Mouse (Mus musculus) heart, adult 18-20 months (tissue): ENCODE data around the gene C1qbp. TPM values are rescaled to one million over a fixed set of nuclear protein-coding genes. Genes with fewer than 3 reads are reported as not detected.

Source experiments
- DNase-seq, 2 experiments: peaks; one replicate each; pipeline ENCODE4 v3.0.0; 2021 to 2022; ENCODE audit warnings: mixed read lengths in 1 of 2
- long read RNA-seq, 2 experiments: library from polyadenylated mRNA; stranded (forward); transcript quantifications; one replicate each; pipeline ENCODE4 v2.0.0; 2021
- total RNA-seq, 2 experiments: library from RNA; stranded (reverse); gene quantifications; 2 replicates each; pipeline ENCODE4 v1.2.3; 2021

C1qbp gene
- total RNA-seq, result 100 to 1,000 TPM; 215 to 228 TPM
- long read RNA-seq, experiment 1, transcript C1qbp-201 (6 exons, 1,175 nt), result major isoform, 202 of 219 reads
- long read RNA-seq, experiment 1, partial matches to known transcripts, result 14 of 219 reads
- long read RNA-seq, experiment 1, other reads (novel, unspliced or antisense), result 3 of 219 reads
- long read RNA-seq, experiment 2, transcript C1qbp-201 (6 exons, 1,175 nt), result major isoform, 130 of 145 reads
- long read RNA-seq, experiment 2, partial matches to known transcripts, result 12 of 145 reads
- long read RNA-seq, experiment 2, other reads (novel, unspliced or antisense), result 3 of 145 reads

GRCm38 (mm10) chr11:70982557-70983228 is at the start of gene C1qbp:
C1qbp (minus strand) TSS chr11:70983026.
- DNase-seq, result peak; percentile 94 to 96

GRCm38 (mm10) chr11:71032070-71032469 is 49.2 kb upstream of the C1qbp start:
- no peak for DNase-seq

DNA sequence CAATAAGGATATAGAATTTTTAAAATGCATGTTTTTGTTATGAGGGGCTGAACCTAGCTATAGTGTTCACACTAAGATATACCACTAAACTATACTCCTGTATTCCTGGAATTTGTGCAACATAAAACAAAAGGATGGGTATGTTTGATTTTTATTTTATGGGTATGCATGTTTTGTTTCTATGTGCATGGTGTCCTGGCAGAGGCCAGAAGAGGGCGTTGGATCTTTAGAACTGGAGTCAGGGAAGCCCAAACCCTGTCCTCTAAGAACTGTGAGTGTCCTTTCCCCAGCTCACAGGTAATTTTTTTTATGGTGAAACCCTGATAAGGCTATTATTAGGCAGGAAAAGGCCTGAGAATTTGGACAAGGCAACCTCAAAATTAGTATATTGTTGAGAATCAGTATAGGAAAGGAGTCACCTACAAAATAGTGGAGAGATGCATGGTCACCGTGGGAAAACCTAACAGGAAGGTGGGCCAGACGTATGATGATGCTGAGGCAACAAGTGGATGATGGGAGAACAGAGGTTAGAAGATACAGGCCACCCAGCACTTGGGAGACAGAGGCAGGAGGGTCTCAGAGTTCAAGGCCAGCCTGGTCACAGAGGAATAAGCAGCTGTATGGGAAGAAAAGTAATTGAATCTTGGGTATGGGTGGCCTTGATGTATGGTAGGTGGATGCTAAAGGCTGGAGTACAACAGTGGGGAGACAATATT is 46.7 kb upstream of the C1qbp start:
- no peak for DNase-seq

DNA sequence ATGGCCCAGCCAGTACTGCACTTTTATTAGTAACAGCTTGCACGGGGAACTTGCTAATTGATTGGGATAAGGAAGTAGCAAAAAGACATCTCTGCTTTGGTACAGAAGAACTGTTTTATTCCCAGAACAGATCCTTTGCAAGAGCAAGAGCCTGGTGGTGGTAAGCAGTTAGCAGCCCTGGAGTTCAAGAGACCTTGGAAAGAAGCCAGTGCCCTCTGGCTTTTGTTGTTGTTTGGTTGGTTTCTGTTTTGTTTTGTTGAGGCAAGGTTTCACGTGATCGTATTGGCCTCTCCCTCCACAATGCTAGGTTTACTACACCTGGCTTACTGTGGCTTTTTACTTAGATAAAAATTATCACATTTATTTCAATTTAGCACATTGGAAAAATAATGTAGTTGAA is 45.5 kb upstream of the C1qbp start:
- DNase-seq, result no peak

GRCm38 (mm10) chr11:71019201-71020068 is 36.6 kb upstream of the C1qbp start, which contains the start of the genes Mis12 and Derl2:
Mis12 (plus strand) TSS chr11:71019611.
Derl2 (minus strand) TSS chr11:71019841.
- peak; percentile 98 to 100 for DNase-seq

- no peak for DNase-seq
These were observed 35.8 kb upstream of the C1qbp start for GRCm38 (mm10) chr11:71018416-71019200.

- DNase-seq, result no peak
These were observed 34.2 kb upstream of the C1qbp start for GRCm38 (mm10) chr11:71017051-71017450.

GRCm38 (mm10) chr11:71012743-71013142 is 29.9 kb upstream of the C1qbp start:
- DNase-seq, result peak; percentile 41 to 54

DNA sequence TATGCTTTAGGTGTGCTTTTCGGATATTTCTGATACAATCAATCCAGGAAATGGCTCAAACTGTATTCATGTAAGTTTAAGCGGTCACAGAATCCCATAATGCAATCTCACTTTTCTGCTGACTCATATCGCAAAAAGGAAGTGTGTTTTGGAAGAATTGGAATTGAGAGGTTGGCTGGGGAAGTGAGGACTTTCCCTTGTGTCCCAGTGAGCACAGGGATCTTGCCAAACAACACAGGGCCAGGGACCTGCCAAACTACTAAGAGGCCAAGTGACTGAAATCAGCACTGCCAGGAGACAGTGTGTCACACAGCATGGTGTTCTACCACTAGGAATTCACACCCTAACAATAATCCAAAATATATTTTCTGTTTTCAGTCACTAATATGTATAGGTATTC is 25.5 kb upstream of the C1qbp start:
- DNase-seq, result peak; percentile 65 to 86

DNA sequence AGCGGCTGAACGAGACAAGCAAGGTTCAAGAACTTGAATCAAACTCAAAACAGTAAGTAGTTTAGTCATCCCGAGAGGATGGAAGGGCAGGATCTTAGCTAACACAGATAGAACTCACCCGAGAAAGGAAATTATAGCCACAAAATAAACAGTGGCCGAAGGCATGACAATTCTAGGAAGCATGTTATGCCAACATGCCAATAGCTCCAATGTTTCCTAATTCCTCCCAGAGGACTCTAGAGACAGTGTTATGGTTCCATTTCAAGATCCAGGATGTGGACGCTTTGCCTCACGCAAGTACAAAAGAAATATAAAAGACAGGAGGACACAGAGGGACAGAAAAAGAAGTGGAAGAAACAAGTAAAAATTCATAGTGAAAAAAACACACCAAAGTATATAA is 25.0 kb upstream of the C1qbp start:
- no peak for DNase-seq

- DNase-seq, result no peak
These were observed 24.2 kb upstream of the C1qbp start for GRCm38 (mm10) chr11:71007026-71007425.

GRCm38 (mm10) chr11:71005046-71005445 is 22.2 kb upstream of the C1qbp start:
- DNase-seq, result no peak

DNA sequence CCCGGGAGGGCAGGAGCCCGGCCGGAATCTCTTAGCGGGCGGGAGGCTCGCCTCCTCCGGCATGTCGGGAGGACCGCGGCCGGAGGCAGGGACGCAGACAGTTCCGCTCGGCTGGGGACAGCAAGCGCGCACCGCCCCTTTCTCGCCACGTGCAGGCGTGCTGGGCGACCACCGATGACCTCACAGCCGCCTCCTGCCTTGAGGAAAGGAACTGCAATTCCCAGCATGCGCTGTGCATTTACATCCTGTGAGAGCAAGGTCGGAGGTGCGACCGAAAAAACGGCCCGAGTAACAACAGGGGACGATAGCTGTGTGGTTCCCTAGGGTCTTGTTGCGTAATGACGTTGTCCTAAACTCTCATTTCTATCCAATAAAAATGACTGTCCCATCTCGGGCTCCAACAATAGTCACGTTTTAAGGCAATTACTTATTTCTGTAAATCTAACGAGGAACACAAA is 21.5 kb upstream of the C1qbp start, which contains the start of gene Dhx33:
Dhx33 (minus strand) TSS at position 122 of the 458 bp plus-strand sequence.
- DNase-seq, result peak; percentile 97 to 98

DNA sequence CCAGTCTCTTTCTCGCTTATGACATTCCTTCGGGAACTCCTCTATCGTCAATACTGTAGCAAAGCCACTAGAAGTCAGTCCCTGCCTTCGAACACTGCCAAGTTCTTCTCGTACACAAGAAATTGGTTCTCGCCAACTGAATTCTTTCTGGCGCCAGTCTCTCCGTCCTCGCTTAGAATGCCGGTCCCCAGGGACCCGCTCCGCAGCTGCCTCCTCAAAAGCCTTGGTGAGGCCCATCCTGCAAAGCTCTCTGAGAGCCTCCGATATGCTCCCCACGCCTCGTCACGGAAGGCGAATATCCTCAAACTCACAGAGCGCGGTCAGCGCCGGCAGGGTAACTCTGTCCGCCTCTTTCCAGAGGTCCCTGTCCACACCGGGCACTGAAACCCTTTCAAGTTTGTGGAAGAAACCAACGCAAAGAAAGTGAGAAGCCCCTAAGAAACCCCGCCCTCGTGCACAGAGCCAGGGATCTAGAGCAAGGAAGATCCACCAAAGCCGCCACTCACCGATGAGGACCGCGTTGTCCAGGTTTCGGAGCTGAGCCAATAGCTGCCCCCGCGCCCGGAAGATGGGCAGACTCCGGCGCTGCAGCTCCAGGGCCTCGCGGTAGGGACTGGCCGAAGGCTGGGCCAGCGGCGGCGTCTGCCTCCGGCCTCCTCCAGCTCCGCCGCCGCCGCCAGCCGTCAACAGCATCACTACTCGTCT is 20.9 kb upstream of the C1qbp start:
- peak in 1 of 2 experiments; percentile 25 for DNase-seq

DNA sequence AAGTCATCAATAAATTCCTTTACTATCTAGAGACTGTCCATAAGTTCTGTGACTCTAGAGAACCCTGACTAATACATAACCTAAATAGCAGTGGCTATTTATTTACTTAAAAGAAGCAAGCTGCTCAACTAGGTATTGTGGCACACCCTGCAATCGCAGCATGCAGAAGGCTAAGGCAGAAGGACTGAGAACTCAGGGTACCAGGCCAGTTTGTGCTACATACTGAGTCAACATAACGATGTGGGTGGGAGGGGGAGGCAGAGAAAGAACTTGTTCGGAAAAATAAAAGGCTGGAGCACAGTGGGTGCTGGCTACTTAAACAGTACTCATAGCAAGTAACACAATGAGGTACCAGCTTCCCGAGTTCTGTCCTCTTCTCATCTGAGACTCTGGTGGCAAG is 18.3 kb upstream of the C1qbp start:
- no peak for DNase-seq

DNA sequence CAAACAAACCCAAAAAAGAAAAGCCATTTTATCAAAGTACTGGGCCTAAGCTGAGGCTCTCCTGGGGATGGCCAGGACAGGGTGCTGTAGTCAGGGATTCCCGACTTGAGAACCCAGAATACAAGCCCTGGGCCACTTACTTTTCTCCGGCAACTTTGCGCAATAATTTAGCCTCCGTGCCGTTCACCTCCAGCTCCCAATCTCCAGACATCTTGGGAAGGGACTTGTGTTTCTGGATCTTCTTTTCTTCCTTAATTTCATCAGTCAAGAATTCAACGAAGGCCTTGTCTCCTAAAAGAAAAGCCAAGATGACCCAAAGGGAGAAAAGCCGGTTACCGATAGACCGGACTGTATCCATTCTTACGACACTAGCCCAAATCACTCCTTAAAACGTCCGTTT is 796 bp downstream of the C1qbp start:
- DNase-seq, result no peak

DNA sequence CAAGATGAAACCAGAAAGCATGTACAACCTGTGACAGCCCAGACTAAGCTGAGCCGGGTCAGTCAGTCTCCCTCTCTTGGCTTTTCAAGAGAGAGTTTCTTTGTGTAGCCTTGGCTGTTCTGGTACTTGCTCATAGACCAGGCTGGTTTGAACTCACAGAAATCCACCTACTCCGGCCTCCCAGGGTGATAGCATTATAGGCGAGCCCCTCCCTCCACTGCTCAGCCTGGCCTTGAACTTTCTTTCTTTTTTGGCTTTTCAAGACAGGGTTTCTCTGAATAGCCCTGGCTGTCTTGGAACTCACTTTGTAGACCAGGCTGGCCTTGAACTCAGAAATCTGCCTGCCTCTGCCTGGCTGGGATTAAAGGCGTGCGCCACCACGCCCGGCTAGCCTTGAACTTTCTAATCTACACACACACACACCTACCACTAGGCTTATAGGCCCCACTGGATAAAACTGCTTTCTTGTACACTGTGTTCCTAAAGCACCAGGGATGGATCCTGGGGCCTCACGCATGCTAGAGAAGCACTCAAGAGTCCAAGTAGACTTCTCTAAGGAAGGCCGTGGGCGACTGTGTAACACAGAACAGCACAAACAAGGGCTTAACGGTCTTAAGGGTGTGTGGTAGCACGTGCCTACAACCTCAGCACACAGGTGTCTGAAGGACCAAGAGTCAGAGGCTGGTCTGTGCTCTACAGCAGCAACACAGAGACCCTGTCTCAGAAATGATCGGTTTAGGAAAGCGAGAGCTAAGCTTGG is 1.9 kb downstream of the C1qbp start:
- DNase-seq, result no peak

DNA sequence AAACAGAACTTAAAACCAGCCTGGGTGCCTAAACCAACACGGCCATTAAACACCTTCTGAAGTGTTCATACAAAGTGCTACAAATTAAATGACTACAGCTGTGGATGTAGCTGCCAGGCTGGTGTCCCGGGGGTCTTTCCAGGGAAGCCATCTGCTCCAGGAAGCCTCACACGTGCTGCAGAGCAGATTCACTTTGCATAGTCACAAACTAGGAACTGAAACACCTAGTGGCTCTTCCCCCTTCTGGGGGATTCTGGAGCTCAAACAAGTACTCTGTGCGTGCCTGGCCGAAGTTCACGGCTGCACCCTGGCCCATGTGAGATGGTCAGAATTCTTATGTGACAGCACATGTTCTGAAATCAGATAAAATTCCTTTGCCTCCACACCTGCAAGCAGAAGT is 2.6 kb downstream of the C1qbp start:
- no peak for DNase-seq

GRCm38 (mm10) chr11:70977293-70977692 is 5.5 kb downstream of the C1qbp start:
- no peak for DNase-seq

DNA sequence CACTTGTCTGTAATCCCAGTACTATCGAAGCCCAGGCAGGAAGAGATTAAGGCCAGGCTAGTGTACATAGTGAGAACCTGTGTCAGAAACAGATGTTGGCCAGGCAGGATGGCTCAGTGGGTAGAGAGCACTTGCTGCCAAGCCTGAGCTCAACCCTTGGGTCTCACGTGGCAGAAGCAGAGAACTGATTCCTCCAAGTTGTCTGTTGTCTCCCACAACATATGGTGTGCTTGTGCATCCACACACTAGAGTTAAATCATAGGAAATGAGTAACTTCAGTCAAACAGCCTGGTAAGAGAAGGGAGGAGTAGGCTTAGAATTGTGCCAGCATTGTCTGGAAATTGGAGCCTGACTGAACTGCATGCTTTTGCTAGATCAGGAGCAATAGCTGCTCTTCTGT is 7.6 kb downstream of the C1qbp start:
- DNase-seq, result no peak
